Mouse (Mus musculus) C2C12 (cell line): ENCODE measurements at regions not wholly inside any gene's neighbourhood (a gene's known extent, or its start where the extent isn't known, plus 50 kb on each side); places are given as distances from the start of the nearest gene placed in this dataset.

Source experiments
- CEBPB ChIP-seq: IDR thresholded peaks from one replicate; pipeline ENCODE4 v1.6.1; 2011; ENCODE audit warnings: low read depth, mild to moderate bottlenecking, control low read depth, moderate library complexity
- CTCF ChIP-seq: IDR thresholded peaks from one replicate; pipeline ENCODE4 v1.5.1; 2011; ENCODE audit not compliant: control insufficient read depth, insufficient read depth, insufficient read length
- MAX ChIP-seq: IDR thresholded peaks from one replicate; pipeline ENCODE4 v1.6.1; 2011; ENCODE audit warnings: mild to moderate bottlenecking, control low read depth
- MYOD1 ChIP-seq: IDR thresholded peaks from one replicate; pipeline ENCODE4 v1.6.1; 2011; ENCODE audit warnings: low read depth; ENCODE audit not compliant: control insufficient read depth, insufficient read length
- USF1 ChIP-seq: IDR thresholded peaks from one replicate; pipeline ENCODE4 v1.6.1; 2011; ENCODE audit warnings: low read depth, mild to moderate bottlenecking, control low read depth, moderate library complexity

GRCm38 (mm10) chr4:64598465-64598864, 525.5 kb upstream of the Pappa start:
- no peak for TF ChIP-seq CTCF
- TF ChIP-seq MAX, result no peak
- no peak for TF ChIP-seq MYOD1
- TF ChIP-seq CEBPB, result no peak
- TF ChIP-seq USF1, result no peak
